Mouse (Mus musculus) right cerebral cortex, postnatal 4 days (tissue): Measurements from ENCODE around the gene Olfr1364.

ENCODE experiments used
- DNase-seq: peaks from one replicate; pipeline ENCODE4 v3.0.0-alpha.2; 2022

The Olfr1364 gene

GRCm38 (mm10) chr13:21581659-21582058 is at the start of gene Olfr1364:
Gene Olfr1364 (minus strand): TSS chr13:21581759.
- DNase-seq, result no peak

- no peak for DNase-seq
Observed at GRCm38 (mm10) chr13:21613922-21614321, 32.4 kb upstream of the Olfr1364 start, which contains the start of gene Olfr1362. Gene Olfr1362 (minus strand): TSS chr13:21614022.

- no peak for DNase-seq
Observed at GRCm38 (mm10) chr13:21591618-21592017, 10.1 kb upstream of the Olfr1364 start.

GRCm38 (mm10) chr13:21559793-21560192 is 21.8 kb downstream of the Olfr1364 start, which contains the start of gene Olfr1535:
Gene Olfr1535 (minus strand): TSS chr13:21559893.
- no peak for DNase-seq

GRCm38 (mm10) chr13:21550416-21551110 is 31.0 kb downstream of the Olfr1364 start:
- DNase-seq, result no peak

- DNase-seq, result no peak
Observed at GRCm38 (mm10) chr13:21549487-21549886, 32.1 kb downstream of the Olfr1364 start.

GRCm38 (mm10) chr13:21542708-21543107 is 38.9 kb downstream of the Olfr1364 start, which contains the start of gene Olfr1366:
Gene Olfr1366 (minus strand): TSS chr13:21542808.
- no peak for DNase-seq

GRCm38 (mm10) chr13:21530781-21531201 is 50.8 kb downstream of the Olfr1364 start, which contains the start of gene Zkscan8:
Gene Zkscan8 (minus strand): TSS chr13:21531120.
- DNase-seq, result peak; percentile 76

GRCm38 (mm10) chr13:21530136-21530535 is 51.4 kb downstream of the Olfr1364 start:
- DNase-seq, result no peak
